Mouse (Mus musculus) cerebellum, adult 11 months (tissue): Measurements from ENCODE around the gene Fars2.

ENCODE experiments used
- DNase-seq: peaks from one replicate; pipeline ENCODE4 v3.0.0; 2022

Fars2 gene

GRCm38 (mm10) chr13:36530852-36531251 lies 413.6 kb downstream of the Fars2 start:
- DNase-seq, result no peak

- DNase-seq, result no peak
Observed at GRCm38 (mm10) chr13:36531893-36532292, 414.7 kb downstream of the Fars2 start.

- DNase-seq, result no peak
Observed at GRCm38 (mm10) chr13:36533071-36533470, 415.9 kb downstream of the Fars2 start.

- DNase-seq, result no peak
Observed at GRCm38 (mm10) chr13:36533518-36533917, 416.3 kb downstream of the Fars2 start.

GRCm38 (mm10) chr13:36533966-36534540 lies 416.8 kb downstream of the Fars2 start:
- DNase-seq, result no peak

- no peak for DNase-seq
Observed at GRCm38 (mm10) chr13:36537580-36537979, 420.4 kb downstream of the Fars2 start.

GRCm38 (mm10) chr13:36538385-36538784 lies 421.2 kb downstream of the Fars2 start:
- DNase-seq, result no peak

- no peak for DNase-seq
Observed at GRCm38 (mm10) chr13:36540231-36540630, 423.0 kb downstream of the Fars2 start.

GRCm38 (mm10) chr13:36541287-36541780 lies 424.1 kb downstream of the Fars2 start:
- no peak for DNase-seq

GRCm38 (mm10) chr13:36550694-36551093 lies 433.5 kb downstream of the Fars2 start:
- no peak for DNase-seq

GRCm38 (mm10) chr13:36552522-36553246 lies 435.5 kb downstream of the Fars2 start:
- no peak for DNase-seq

- no peak for DNase-seq
Observed at GRCm38 (mm10) chr13:36553247-36553642, 436.0 kb downstream of the Fars2 start.

- no peak for DNase-seq
Observed at GRCm38 (mm10) chr13:36554743-36555142, 437.5 kb downstream of the Fars2 start.

- DNase-seq, result no peak
Observed at GRCm38 (mm10) chr13:36562447-36563441, 445.5 kb downstream of the Fars2 start.

GRCm38 (mm10) chr13:36564764-36565315 lies 447.6 kb downstream of the Fars2 start:
- DNase-seq, result no peak

- DNase-seq, result no peak
Observed at GRCm38 (mm10) chr13:36576781-36577180, 459.6 kb downstream of the Fars2 start.

GRCm38 (mm10) chr13:36577916-36578568 lies 460.8 kb downstream of the Fars2 start:
- no peak for DNase-seq

GRCm38 (mm10) chr13:36578569-36579333 lies 461.5 kb downstream of the Fars2 start:
- DNase-seq, result peak; percentile 88

- no peak for DNase-seq
Observed at GRCm38 (mm10) chr13:36582406-36583070, 465.3 kb downstream of the Fars2 start.

- no peak for DNase-seq
Observed at GRCm38 (mm10) chr13:36583481-36584151, 466.4 kb downstream of the Fars2 start.
